Mouse (Mus musculus): ENCODE measurements around the gene Rnaseh2c.
A peak's percentile ranks its signal among the peaks of the same experiment; 100 is the strongest.

DNA sequence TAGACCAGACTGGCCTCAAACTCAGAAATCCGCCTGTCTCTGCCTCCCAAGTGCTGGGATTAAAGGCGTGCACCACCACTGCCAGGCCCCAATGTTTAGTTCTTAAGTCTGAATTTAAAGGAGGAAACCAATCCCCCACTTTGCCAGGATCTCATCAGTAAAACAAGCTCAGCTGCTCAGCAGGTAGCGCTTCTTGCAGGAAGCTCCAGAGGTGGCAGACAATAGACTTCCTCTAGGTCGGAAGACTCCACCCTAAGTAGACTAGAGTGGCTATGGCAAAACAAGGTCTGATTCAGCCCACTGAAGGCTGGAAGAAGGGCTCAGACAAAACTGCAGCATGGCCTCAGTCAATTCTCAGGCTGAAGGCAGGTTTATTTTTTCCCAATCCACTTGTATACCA, 21.7 kb upstream of the Rnaseh2c start:
- TF ChIP-seq EP300 (IDR thresholded peaks at IDR 0.05; ENCODE audit: insufficient read depth, low read depth, low read length) (0 out of 2 replicates have a peak, but pooled peaks have one; percentile 18), CTCF (IDR thresholded peaks at IDR 0.05; ENCODE audit: low read depth, low read length) (no peak)
